Mouse (Mus musculus) ES-E14 (cell line): ENCODE results near the gene Erbb4.

Experiments used
- CHD2 ChIP-seq: IDR thresholded peaks from 2 replicates; pipeline ENCODE4 v1.6.1; 2014; ENCODE audit warnings: mild to moderate bottlenecking, low read depth, low read length, inconsistent platforms
- HCFC1 ChIP-seq: IDR thresholded peaks from 2 replicates; pipeline ENCODE4 v1.6.1; 2012; ENCODE audit warnings: low read length, inconsistent platforms, borderline replicate concordance; ENCODE audit not compliant: insufficient read depth
- MAFK ChIP-seq: IDR thresholded peaks from 2 replicates; pipeline ENCODE4 v1.6.1; 2014; ENCODE audit warnings: mild to moderate bottlenecking, low read depth, low read length, inconsistent platforms; ENCODE audit not compliant: insufficient read depth
- ZC3H11A ChIP-seq: IDR thresholded peaks from 2 replicates; pipeline ENCODE4 v1.6.1; 2012; ENCODE audit warnings: low read depth, mild to moderate bottlenecking, inconsistent platforms, low read length, borderline replicate concordance
- ZNF384 ChIP-seq: IDR thresholded peaks from 2 replicates; pipeline ENCODE4 v1.6.1; 2012; ENCODE audit warnings: low read depth, low read length, inconsistent platforms

GRCm38 (mm10) chr1:68917828-68918227 is 190.0 kb downstream of the Erbb4 start:
- no peak for TF ChIP-seq HCFC1
- no peak for TF ChIP-seq CHD2
- TF ChIP-seq MAFK: no peak
- TF ChIP-seq ZNF384: no peak
- TF ChIP-seq ZC3H11A: no peak
